Mouse (Mus musculus) CH12.LX (cell line): Measurements from ENCODE around the gene Stk10. TPM values are rescaled to one million over a fixed set of nuclear protein-coding genes. Genes with fewer than 3 reads are reported as not detected.

Experiments
- DNase-seq: peaks from one replicate; pipeline ENCODE4 v3.0.0-alpha.2; 2013; ENCODE audit errors: extremely low read depth
- H3K27ac ChIP-seq: 2 replicates; pipeline ENCODE4 v1.5.1; 2012; ENCODE audit warnings: low read depth, mild to moderate bottlenecking, control low read depth, moderate library complexity; ENCODE audit not compliant: insufficient read depth
- H3K27me3 ChIP-seq: replicated peaks from 2 replicates; pipeline ENCODE3; 2012; ENCODE audit warnings: inconsistent platforms
- H3K36me3 ChIP-seq, 2 experiments: replicated peaks in 1 of 2; 2 replicates each; pipeline versions ENCODE3 to v1.6.1; 2012; ENCODE audit warnings: inconsistent platforms in 1 of 2, low read length in 1 of 2, mild to moderate bottlenecking in 1 of 2, mixed read lengths in 1 of 2, moderate library complexity in 1 of 2; ENCODE audit not compliant: control insufficient read depth in 1 of 2, insufficient read depth in 1 of 2
- H3K4me1 ChIP-seq, 2 experiments: 2 replicates each; pipeline ENCODE4 v1.6.1; 2012; ENCODE audit warnings: inconsistent platforms in 1 of 2, moderate library complexity in 1 of 2; ENCODE audit not compliant: insufficient read depth in 2 of 2, control insufficient read depth in 1 of 2
- H3K4me2 ChIP-seq: 2 replicates; pipeline ENCODE4 v1.6.1; 2012; ENCODE audit warnings: low read depth, mild to moderate bottlenecking, control low read depth; ENCODE audit not compliant: poor library complexity, insufficient read depth, severe bottlenecking
- H3K4me3 ChIP-seq, 3 experiments: fragments of 150-350 bp in 1 of 3; sonication (generic) in 1 of 3; replicated peaks in 1 of 3; 2 replicates each; pipeline versions ENCODE3 to v1.5.1; 2011 to 2012; ENCODE audit warnings: low read depth in 2 of 3, low read length in 2 of 3, mild to moderate bottlenecking in 2 of 3, moderate library complexity in 2 of 3, control low read depth in 1 of 3, improper control_type of control experiment in 1 of 3, inconsistent platforms in 1 of 3, mixed read lengths in 1 of 3; ENCODE audit not compliant: poor library complexity in 1 of 3
- H3K79me2 ChIP-seq: replicated peaks from 2 replicates; pipeline ENCODE4 v1.6.1; 2012; ENCODE audit warnings: mild to moderate bottlenecking, moderate library complexity; ENCODE audit not compliant: control insufficient read depth, poor library complexity, insufficient read depth, severe bottlenecking; ENCODE audit errors: extremely low read depth
- H3K9ac ChIP-seq: 2 replicates; pipeline ENCODE4 v1.6.1; 2012; ENCODE audit warnings: low read depth, mild to moderate bottlenecking, control low read depth, moderate library complexity; ENCODE audit not compliant: insufficient read depth
- H3K9me3 ChIP-seq: replicated peaks from 2 replicates; pipeline ENCODE3; 2012; ENCODE audit warnings: low read length, inconsistent platforms, mixed read lengths
- BHLHE40 ChIP-seq: IDR thresholded peaks from 2 replicates; pipeline ENCODE4 v1.6.1; 2011; ENCODE audit warnings: mild to moderate bottlenecking, low read depth, low read length, improper control_type of control experiment
- CHD1 ChIP-seq: IDR thresholded peaks from 2 replicates; pipeline ENCODE4 v1.6.1; 2012; ENCODE audit warnings: low read depth, low read length, improper control_type of control experiment, inconsistent platforms
- E2F4 ChIP-seq: IDR thresholded peaks from 2 replicates; pipeline ENCODE4 v1.6.1; 2011; ENCODE audit warnings: low read depth, low read length, improper control_type of control experiment; ENCODE audit not compliant: insufficient replicate concordance
- EP300 ChIP-seq: IDR thresholded peaks from 2 replicates; pipeline ENCODE4 v1.6.1; 2011; ENCODE audit warnings: low read length, improper control_type of control experiment
- ETS1 ChIP-seq: conservative IDR thresholded peaks from 2 replicates; pipeline ENCODE4 v1.6.1; 2012; ENCODE audit warnings: low read depth, mild to moderate bottlenecking, inconsistent platforms, low read length, improper control_type of control experiment, moderate library complexity
- GABPA ChIP-seq: IDR thresholded peaks from 2 replicates; pipeline ENCODE4 v1.6.1; 2012; ENCODE audit warnings: low read depth, low read length, improper control_type of control experiment, inconsistent platforms; ENCODE audit not compliant: insufficient replicate concordance
- HCFC1 ChIP-seq: IDR thresholded peaks from 2 replicates; pipeline ENCODE4 v1.6.1; 2012; ENCODE audit warnings: low read depth, mild to moderate bottlenecking, inconsistent platforms, low read length, improper control_type of control experiment
- JUN ChIP-seq: IDR thresholded peaks from 2 replicates; pipeline ENCODE4 v1.6.1; 2011; ENCODE audit warnings: low read depth, mild to moderate bottlenecking, low read length, improper control_type of control experiment, moderate library complexity; ENCODE audit not compliant: insufficient read depth
- JUND ChIP-seq: conservative IDR thresholded peaks from 2 replicates; pipeline ENCODE4 v1.6.1; 2011; ENCODE audit warnings: low read depth, low read length, improper control_type of control experiment
- KAT2A ChIP-seq: IDR thresholded peaks from 2 replicates; pipeline ENCODE4 v1.6.1; 2012; ENCODE audit warnings: low read length, improper control_type of control experiment, inconsistent platforms; ENCODE audit not compliant: insufficient replicate concordance
- MAFK ChIP-seq: IDR thresholded peaks from 2 replicates; pipeline ENCODE4 v1.6.1; 2011; ENCODE audit warnings: low read length, improper control_type of control experiment; ENCODE audit not compliant: insufficient replicate concordance
- MAX ChIP-seq: IDR thresholded peaks from 2 replicates; pipeline ENCODE4 v1.6.1; 2011; ENCODE audit warnings: low read length, improper control_type of control experiment
- MAZ ChIP-seq: IDR thresholded peaks from 2 replicates; pipeline ENCODE4 v1.6.1; 2012; ENCODE audit warnings: low read depth, mild to moderate bottlenecking, inconsistent platforms, low read length, improper control_type of control experiment, moderate library complexity
- MEF2A ChIP-seq: IDR thresholded peaks from 2 replicates; pipeline ENCODE4 v1.6.1; 2014; ENCODE audit warnings: low read depth, mild to moderate bottlenecking, inconsistent platforms, low read length, improper control_type of control experiment, borderline replicate concordance
- MXI1 ChIP-seq: IDR thresholded peaks from 2 replicates; pipeline ENCODE4 v1.6.1; 2011; ENCODE audit warnings: mild to moderate bottlenecking, low read depth, low read length, improper control_type of control experiment
- MYC ChIP-seq: IDR thresholded peaks from 2 replicates; pipeline ENCODE4 v1.6.1; 2011; ENCODE audit warnings: low read depth, mild to moderate bottlenecking, improper control_type of control experiment, low read length
- NELFE ChIP-seq: IDR thresholded peaks from 2 replicates; pipeline ENCODE4 v1.6.1; 2011; ENCODE audit warnings: low read depth, low read length, improper control_type of control experiment
- NRF1 ChIP-seq: IDR thresholded peaks from 2 replicates; pipeline ENCODE4 v1.6.1; 2014; ENCODE audit warnings: low read depth, mild to moderate bottlenecking, inconsistent platforms, low read length, improper control_type of control experiment, moderate library complexity
- POLR2A ChIP-seq: IDR thresholded peaks from 2 replicates; pipeline ENCODE4 v1.6.1; 2011; ENCODE audit warnings: low read depth, mild to moderate bottlenecking, improper control_type of control experiment, low read length
- POLR2AphosphoS2 ChIP-seq: IDR thresholded peaks from 2 replicates; pipeline ENCODE4 v1.6.1; 2011; ENCODE audit warnings: low read depth, low read length, improper control_type of control experiment
- RAD21 ChIP-seq: IDR thresholded peaks from 2 replicates; pipeline ENCODE4 v1.6.1; 2011; ENCODE audit warnings: low read depth, mild to moderate bottlenecking, low read length, improper control_type of control experiment, moderate library complexity
- RCOR1 ChIP-seq: conservative IDR thresholded peaks from 2 replicates; pipeline ENCODE4 v1.6.1; 2012; ENCODE audit warnings: low read depth, mild to moderate bottlenecking, inconsistent platforms, low read length, improper control_type of control experiment
- SMC3 ChIP-seq: IDR thresholded peaks from 2 replicates; pipeline ENCODE4 v1.6.1; 2011; ENCODE audit warnings: low read depth, low read length, improper control_type of control experiment
- TBP ChIP-seq: conservative IDR thresholded peaks from 2 replicates; pipeline ENCODE4 v1.6.1; 2011; ENCODE audit warnings: low read depth, low read length, improper control_type of control experiment
- TCF12 ChIP-seq: IDR thresholded peaks from 2 replicates; pipeline ENCODE4 v1.6.1; 2014; ENCODE audit warnings: low read depth, mild to moderate bottlenecking, inconsistent platforms, low read length, improper control_type of control experiment
- USF1 ChIP-seq: IDR thresholded peaks from 2 replicates; pipeline ENCODE4 v1.6.1; 2014; ENCODE audit warnings: low read depth, mild to moderate bottlenecking, inconsistent platforms, low read length, improper control_type of control experiment
- USF2 ChIP-seq: conservative IDR thresholded peaks from 2 replicates; pipeline ENCODE4 v1.6.1; 2011; ENCODE audit warnings: low read depth, low read length, improper control_type of control experiment
- ZC3H11A ChIP-seq: IDR thresholded peaks from 2 replicates; pipeline ENCODE4 v1.6.1; 2012; ENCODE audit warnings: low read depth, mild to moderate bottlenecking, inconsistent platforms, low read length, improper control_type of control experiment
- ZMIZ1 ChIP-seq: IDR thresholded peaks from 2 replicates; pipeline ENCODE4 v1.6.1; 2012; ENCODE audit warnings: low read depth, mild to moderate bottlenecking, inconsistent platforms, low read length, improper control_type of control experiment
- ZNF384 ChIP-seq: IDR thresholded peaks from 2 replicates; pipeline ENCODE4 v1.6.1; 2012; ENCODE audit warnings: low read depth, low read length, improper control_type of control experiment, inconsistent platforms
- dilution Hi-C: fragments of 300-500 bp; cut with MboI; formaldehyde crosslinking; loops from 2 replicates; pipeline ENCODE4 v1.14.3; 2020; ENCODE audit warnings: low sequenced_read_pairs; ENCODE audit not compliant: extremely low pct_unique_long_range_greater_than_20kb, extremely low pct_ligation_motif_present
- in situ Hi-C: fragments of 300-500 bp; cut with MboI; formaldehyde crosslinking; loops from 3 replicates; pipeline ENCODE4 v1.14.3; 2019; ENCODE audit warnings: low sequenced_read_pairs, low pct_ligation_motif_present, low pct_unique_long_range_greater_than_20kb, mixed read lengths
- polyA plus RNA-seq: library from polyadenylated mRNA; unstranded; fragments of >175 nt; gene quantifications from 2 replicates; pipeline ENCODE4 v1.2.1, GENCODE M21; 2012; ENCODE audit warnings: low read depth; ENCODE audit not compliant: insufficient read length
- total RNA-seq, 2 experiments: library from RNA; depleted of rRNA; stranded (reverse); fragments of 300-350 nt in 1 of 2; fragments of >200 nt in 1 of 2; gene quantifications; 2 replicates each; pipeline ENCODE4 v1.2.3; 2012 to 2014

Stk10 gene
- total and polyA plus RNA-seq, 3 experiments: 20.0 to 40.3 (median 23.2) TPM

DNA sequence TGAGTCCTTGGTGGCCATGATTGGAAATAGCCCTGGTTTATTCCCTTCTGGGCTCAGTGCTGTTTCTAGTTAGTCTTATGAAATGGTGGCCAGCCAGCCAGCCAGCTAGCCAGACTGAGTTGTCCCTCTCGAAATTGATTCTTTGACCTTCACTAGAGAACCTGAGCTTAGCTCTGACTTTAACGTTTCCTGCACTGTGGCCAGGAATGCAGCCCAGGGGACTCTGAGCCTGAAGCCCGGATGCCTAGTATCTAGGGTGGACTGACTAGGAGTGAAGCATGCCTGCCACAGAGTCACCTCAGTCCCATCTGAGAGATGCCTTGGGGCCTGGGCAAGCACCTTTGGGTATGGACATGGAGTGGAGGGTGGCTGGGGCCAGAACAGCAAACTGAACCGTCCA, 31.5 kb downstream of the Stk10 start:
- peaks cover 8 to 54% of the 10 kb centered on the region in 2 experiments for H3K36me3 ChIP-seq
- peak overlapping the region in 1 of 3 experiments; percentile 0 for H3K4me3 ChIP-seq
- no peaks in the 10 kb centered on the region for H3K79me2 ChIP-seq
- H3K27ac ChIP-seq: peak overlapping the region; percentile 87
- no peak for DNase-seq
- TF ChIP-seq JUND: no peak
- no peak for TF ChIP-seq POLR2AphosphoS2
- no peak for TF ChIP-seq MAFK
- TF ChIP-seq TCF12: no peak
- TF ChIP-seq HCFC1: no peak
- TF ChIP-seq RAD21: no peak
- no peak for TF ChIP-seq ZC3H11A
- TF ChIP-seq MXI1: no peak
- no peak for TF ChIP-seq EP300
- no peak for TF ChIP-seq JUN
- no peak for TF ChIP-seq ETS1
- H3K4me1 ChIP-seq: peaks cover 52 to 85% of the 10 kb centered on the region in 2 experiments
- dilution Hi-C loops: no loop called here
- H3K9me3 ChIP-seq: no peaks in the 10 kb centered on the region
- peak overlapping the region; percentile 16; the same call in 1 of the 2 replicates for H3K9ac ChIP-seq
- peak overlapping the region; percentile 33 for H3K4me2 ChIP-seq
- no peaks in the 10 kb centered on the region for H3K27me3 ChIP-seq
- in situ Hi-C loops: no loop called here

DNA sequence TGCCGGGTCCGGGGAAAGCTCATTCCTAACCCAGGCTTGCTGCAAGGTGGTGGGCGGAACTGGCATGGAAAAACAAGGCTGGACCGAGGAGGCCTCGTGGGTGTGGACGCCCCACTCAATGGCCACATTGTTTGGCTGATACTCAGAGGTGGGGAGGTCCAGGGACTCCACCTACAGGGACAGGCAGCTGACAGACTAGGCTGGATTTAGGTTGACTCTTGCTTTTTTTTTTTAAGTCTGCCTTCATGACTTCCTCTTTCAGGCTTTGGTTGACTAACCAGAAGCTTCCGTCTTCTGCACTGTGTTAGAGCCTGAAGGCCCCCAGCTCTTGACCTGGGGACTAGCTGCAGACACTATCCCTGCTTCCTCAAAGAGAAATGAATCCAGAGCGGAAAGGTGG, 32.0 kb downstream of the Stk10 start:
- Histone ChIP-seq H3K79me2 (no peaks in the 10 kb centered on the region), H3K36me3 (peaks cover 8 to 54% of the 10 kb centered on the region in 2 experiments), H3K9me3 (no peaks in the 10 kb centered on the region), H3K27me3 (no peaks in the 10 kb centered on the region), H3K4me2 (peak overlapping the region; percentile 60), H3K4me1 (peaks cover 52 to 81% of the 10 kb centered on the region in 2 experiments), H3K4me3 (peak overlapping the region in 1 of 3 experiments; percentile 0), H3K27ac (peak overlapping the region; percentile 87), H3K9ac (peak overlapping the region; percentile 16; the same call in 1 of the 2 replicates)
- dilution Hi-C loops (no loop called here), in situ Hi-C loops (no loop called here)
- peak; percentile 94 for DNase-seq
- TF ChIP-seq E2F4: no peak
- peak; percentile 68 for TF ChIP-seq HCFC1
- peak; percentile 52 for TF ChIP-seq SMC3
- TF ChIP-seq MEF2A: peak; percentile 91
- TF ChIP-seq POLR2A: peak; percentile 49
- TF ChIP-seq ETS1: peak; percentile 92
- TF ChIP-seq NELFE: peak; percentile 49; the same call in 1 of the 2 replicates
- no peak for TF ChIP-seq CHD1
- TF ChIP-seq MYC: peak; percentile 83
- TF ChIP-seq KAT2A: no peak
- TF ChIP-seq MXI1: peak; percentile 77; the same call in 1 of the 2 replicates
- TF ChIP-seq JUND: peak; percentile 63; the same call in 1 of the 2 replicates
- no peak for TF ChIP-seq ZC3H11A
- no peak for TF ChIP-seq GABPA
- TF ChIP-seq RCOR1: peak; percentile 71; the same call in 1 of the 2 replicates
- no peak; the same call in 1 of the 2 replicates for TF ChIP-seq USF2
- peak; percentile 74; the same call in 1 of the 2 replicates for TF ChIP-seq ZMIZ1
- peak; percentile 97 for TF ChIP-seq EP300
- TF ChIP-seq MAZ: peak; percentile 85
- TF ChIP-seq JUN: no peak
- 0 out of 2 replicates have a peak, but pooled peaks have one; percentile 40 for TF ChIP-seq NRF1
- no peak for TF ChIP-seq USF1
- TF ChIP-seq TCF12: peak; percentile 62
- peak; percentile 81 for TF ChIP-seq BHLHE40
- TF ChIP-seq ZNF384: peak; percentile 100
- TF ChIP-seq TBP: peak; percentile 58; the same call in 1 of the 2 replicates
- 0 out of 2 replicates have a peak, but pooled peaks have one; percentile 36 for TF ChIP-seq MAFK
- peak; percentile 92 for TF ChIP-seq MAX
- peak; percentile 33 for TF ChIP-seq RAD21
